Mouse (Mus musculus): ENCODE results near the gene Dnah2. TPM values are rescaled to one million over a fixed set of nuclear protein-coding genes. Genes with fewer than 3 reads are reported as not detected.

Dnah2 gene
- polyA plus RNA-seq, 1 experiment from 2014 or later: 8.7 TPM

DNA sequence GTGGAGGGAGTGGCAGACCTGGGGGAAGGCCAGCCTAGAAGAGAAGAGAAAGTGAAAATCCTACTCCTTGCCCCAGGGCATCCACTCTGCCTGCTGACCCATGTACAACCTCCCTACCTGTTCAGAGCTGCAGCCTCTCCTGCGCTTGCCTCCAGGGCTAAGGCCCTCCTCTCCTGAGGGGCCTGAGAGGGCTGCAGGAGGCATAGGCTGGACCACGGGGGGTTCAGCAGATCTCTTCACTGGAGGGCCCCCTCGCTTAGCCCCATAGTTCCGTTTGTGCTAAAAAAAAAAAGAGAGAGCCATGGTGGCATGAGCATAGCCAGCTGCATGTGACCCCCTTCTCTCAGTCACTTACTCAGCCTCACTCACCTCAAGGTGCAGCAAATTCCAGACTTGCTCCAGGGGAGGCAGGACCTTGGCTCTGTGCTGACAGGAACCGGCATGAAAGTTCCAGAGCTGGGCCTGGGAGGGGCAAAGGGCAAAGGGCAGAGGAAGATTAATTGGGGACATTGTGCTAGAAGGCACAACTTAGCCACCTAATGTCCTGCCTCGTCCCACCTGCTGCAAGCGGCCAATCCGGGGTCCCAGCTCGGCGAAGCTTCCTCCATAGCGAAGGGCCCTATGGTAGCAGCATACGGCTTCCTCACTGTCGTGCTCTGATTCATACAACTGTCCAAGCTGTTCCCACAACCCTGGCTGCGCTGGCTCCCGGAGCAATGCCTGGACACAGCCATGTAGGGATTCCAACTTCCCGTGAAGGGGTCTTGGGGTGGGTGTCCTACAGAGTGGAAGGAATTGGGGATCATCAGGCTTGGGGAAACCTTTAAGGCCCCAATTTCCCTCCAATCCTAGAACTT, 141.8 kb downstream of the Dnah2 start:
- H3K27me3 ChIP-seq (replicated peaks; ENCODE audit: control insufficient read depth, insufficient read depth, low read length): no peaks in the 10 kb centered on the region
- ATAC-seq: no peak
- no peak overlapping the region for H3K4me3 ChIP-seq (ENCODE audit: low read depth, low read length)
- H3K27ac ChIP-seq (ENCODE audit: low read depth, low read length): no peak overlapping the region
- H3K9ac ChIP-seq (ENCODE audit: low read depth, low read length): no peak overlapping the region
- no peak for TF ChIP-seq CTCF (IDR thresholded peaks at IDR 0.05; ENCODE audit: low read depth)
- H3K4me2 ChIP-seq (replicated peaks; ENCODE audit: low read depth): no peak overlapping the region
- 85% methylated on average over 16 of the region's 16 CpGs for WGBS
- peaks cover 53% of the 10 kb centered on the region for H3K36me3 ChIP-seq (ENCODE audit: control insufficient read depth, insufficient read depth)
- no peaks in the 10 kb centered on the region for H3K4me1 ChIP-seq (replicated peaks; ENCODE audit: control insufficient read depth, insufficient read depth, low read length)
- H3K9me3 ChIP-seq (ENCODE audit: control insufficient read depth): no peaks in the 10 kb centered on the region

DNA sequence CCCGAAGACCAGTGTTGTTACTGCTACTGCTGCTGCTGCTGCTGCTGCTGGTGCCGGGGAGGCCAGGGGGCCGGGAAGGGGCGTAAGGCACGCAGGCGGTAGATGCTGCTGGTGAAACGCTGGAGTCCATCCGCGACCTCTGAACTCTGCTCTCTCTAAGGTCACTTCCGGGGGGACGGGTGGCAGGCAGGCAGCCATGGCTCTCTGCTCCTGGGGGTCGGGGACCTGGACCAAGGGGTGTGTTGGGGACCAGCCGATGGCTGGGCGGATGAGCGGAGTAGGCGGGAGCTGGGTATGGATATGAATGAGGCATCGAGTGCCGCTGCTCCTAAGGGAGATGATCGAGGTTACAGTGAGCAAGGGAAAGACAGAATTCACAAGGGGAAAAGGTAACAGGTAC, 142.6 kb downstream of the Dnah2 start:
- Histone ChIP-seq H3K4me3 (ENCODE audit: low read depth, low read length) (no peak overlapping the region), H3K36me3 (ENCODE audit: control insufficient read depth, insufficient read depth) (peaks cover 61% of the 10 kb centered on the region), H3K4me2 (replicated peaks; ENCODE audit: low read depth) (no peak overlapping the region), H3K27ac (ENCODE audit: low read depth, low read length) (no peak overlapping the region; the same call in 1 of the 2 replicates), H3K4me1 (replicated peaks; ENCODE audit: control insufficient read depth, insufficient read depth, low read length) (no peaks in the 10 kb centered on the region), H3K27me3 (replicated peaks; ENCODE audit: control insufficient read depth, insufficient read depth, low read length) (no peaks in the 10 kb centered on the region), H3K9me3 (ENCODE audit: control insufficient read depth) (no peaks in the 10 kb centered on the region), H3K9ac (ENCODE audit: low read depth, low read length) (no peak overlapping the region)
- no peak for TF ChIP-seq CTCF (IDR thresholded peaks at IDR 0.05; ENCODE audit: low read depth)
- no peak for ATAC-seq
- 85% methylated on average over 19 of the region's 19 CpGs for WGBS

GRCm38 (mm10) chr11:69405397-69406200, 143.3 kb downstream of the Dnah2 start:
- no peak for TF ChIP-seq CTCF (IDR thresholded peaks at IDR 0.05; ENCODE audit: low read depth)
- 87% methylated on average over 24 of the region's 24 CpGs for WGBS
- no peak overlapping the region for H3K9ac ChIP-seq (ENCODE audit: low read depth, low read length)
- no peak overlapping the region for H3K4me3 ChIP-seq (ENCODE audit: low read depth, low read length)
- H3K4me2 ChIP-seq (replicated peaks; ENCODE audit: low read depth): no peak overlapping the region
- ATAC-seq: no peak
- no peak overlapping the region for H3K27ac ChIP-seq (ENCODE audit: low read depth, low read length)
- H3K27me3 ChIP-seq (replicated peaks; ENCODE audit: control insufficient read depth, insufficient read depth, low read length): no peaks in the 10 kb centered on the region
- no peaks in the 10 kb centered on the region for H3K9me3 ChIP-seq (ENCODE audit: control insufficient read depth)
- peaks cover 67% of the 10 kb centered on the region for H3K36me3 ChIP-seq (ENCODE audit: control insufficient read depth, insufficient read depth)
- H3K4me1 ChIP-seq (replicated peaks; ENCODE audit: control insufficient read depth, insufficient read depth, low read length): no peaks in the 10 kb centered on the region

- no peak overlapping the region for H3K4me3 ChIP-seq (ENCODE audit: low read depth, low read length)
- H3K9ac ChIP-seq (ENCODE audit: low read depth, low read length): no peak overlapping the region
- no peaks in the 10 kb centered on the region for H3K27me3 ChIP-seq (replicated peaks; ENCODE audit: control insufficient read depth, insufficient read depth, low read length)
- no peaks in the 10 kb centered on the region for H3K4me1 ChIP-seq (replicated peaks; ENCODE audit: control insufficient read depth, insufficient read depth, low read length)
- H3K27ac ChIP-seq (ENCODE audit: low read depth, low read length): no peak overlapping the region
- TF ChIP-seq CTCF (IDR thresholded peaks at IDR 0.05; ENCODE audit: low read depth): no peak
- 93% methylated on average over 24 of the region's 24 CpGs for WGBS
- no peak for ATAC-seq
- peaks cover 75% of the 10 kb centered on the region for H3K36me3 ChIP-seq (ENCODE audit: control insufficient read depth, insufficient read depth)
- no peaks in the 10 kb centered on the region for H3K9me3 ChIP-seq (ENCODE audit: control insufficient read depth)
- H3K4me2 ChIP-seq (replicated peaks; ENCODE audit: low read depth): no peak overlapping the region
Observed at GRCm38 (mm10) chr11:69404595-69405396, 144.1 kb downstream of the Dnah2 start.

DNA sequence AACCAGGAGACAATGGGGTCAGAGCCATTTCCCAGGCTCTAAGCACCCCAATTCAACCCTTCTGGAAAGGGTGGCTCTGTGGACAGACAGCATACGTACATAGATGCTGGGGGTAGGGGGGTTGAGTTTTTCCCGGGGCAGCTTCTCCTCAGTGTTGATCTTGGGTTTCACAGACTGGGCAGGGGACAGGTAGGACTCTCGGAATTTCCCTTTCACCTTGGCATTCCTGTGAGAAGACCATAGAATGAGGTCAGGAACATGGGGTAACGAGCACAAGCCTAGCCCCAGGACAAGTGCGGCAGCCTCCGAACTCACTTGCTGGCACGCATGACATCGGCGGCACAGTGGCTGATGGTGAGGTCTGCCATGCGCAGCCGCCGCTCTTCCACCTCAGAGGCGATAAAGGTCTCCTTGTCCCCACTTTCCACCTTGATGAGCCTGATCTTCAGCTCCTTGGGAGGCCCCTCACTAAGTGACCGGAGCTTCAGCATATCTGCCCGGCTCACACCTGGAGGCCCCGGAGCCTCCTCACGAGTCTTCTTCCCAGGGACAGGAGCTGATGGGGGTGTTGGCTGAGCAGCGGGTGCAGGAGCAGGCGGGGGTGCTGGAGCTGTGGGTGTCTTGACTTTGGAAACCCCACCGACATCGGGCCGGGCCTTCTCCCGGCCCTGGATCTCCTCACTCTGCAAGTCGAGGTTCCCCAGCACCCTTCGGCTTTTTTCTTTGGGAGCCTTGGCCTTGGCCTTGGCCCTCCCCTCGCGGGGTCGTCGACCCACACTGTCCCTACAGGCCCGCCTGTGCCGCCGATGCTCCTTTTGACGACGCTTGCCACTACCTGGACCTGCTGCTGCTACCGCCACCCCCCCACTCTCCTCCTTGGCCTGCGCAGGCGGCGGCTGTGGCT, 145.0 kb downstream of the Dnah2 start:
- TF ChIP-seq CTCF (IDR thresholded peaks at IDR 0.05; ENCODE audit: low read depth): no peak
- 88% methylated on average over 38 of the region's 38 CpGs for WGBS
- no peaks in the 10 kb centered on the region for H3K27me3 ChIP-seq (replicated peaks; ENCODE audit: control insufficient read depth, insufficient read depth, low read length)
- H3K9me3 ChIP-seq (ENCODE audit: control insufficient read depth): no peaks in the 10 kb centered on the region
- peaks cover 81% of the 10 kb centered on the region for H3K36me3 ChIP-seq (ENCODE audit: control insufficient read depth, insufficient read depth)
- no peak overlapping the region for H3K4me3 ChIP-seq (ENCODE audit: low read depth, low read length)
- no peak overlapping the region for H3K9ac ChIP-seq (ENCODE audit: low read depth, low read length)
- ATAC-seq: no peak
- no peak overlapping the region for H3K27ac ChIP-seq (ENCODE audit: low read depth, low read length)
- H3K4me2 ChIP-seq (replicated peaks; ENCODE audit: low read depth): no peak overlapping the region
- no peaks in the 10 kb centered on the region for H3K4me1 ChIP-seq (replicated peaks; ENCODE audit: control insufficient read depth, insufficient read depth, low read length)
